Mouse (Mus musculus) adrenal gland (tissue): Measurements from ENCODE around the gene Tomm34.

Experiments used
- intact Hi-C: fragments of 180-260 bp; cut with DNase I; formaldehyde crosslinking; loops from one replicate; pipeline ENCODE4 v1.15.1; 2025
- long read RNA-seq, 2 experiments: library from polyadenylated mRNA; unstranded; transcript quantifications; one replicate each; pipeline ENCODE4 v2.0.0; 2020; ENCODE audit warnings: borderline replicate concordance in 1 of 2; ENCODE audit not compliant: insufficient replicate concordance in 1 of 2

Gene Tomm34
- long read RNA-seq, experiment 1, transcript Tomm34-202 (7 exons, 1,923 nt), result major isoform, 68 of 82 reads
- long read RNA-seq, experiment 1, partial matches to known transcripts, result 5 of 82 reads
- long read RNA-seq, experiment 1, other reads (novel, unspliced or antisense), result 5 of 82 reads
- long read RNA-seq, experiment 2, transcript Tomm34-202 (7 exons, 1,923 nt), result major isoform, 55 of 64 reads
- long read RNA-seq, experiment 2, partial matches to known transcripts, result 2 of 64 reads
- long read RNA-seq, experiment 2, other reads (novel, unspliced or antisense), result 5 of 64 reads

DNA sequence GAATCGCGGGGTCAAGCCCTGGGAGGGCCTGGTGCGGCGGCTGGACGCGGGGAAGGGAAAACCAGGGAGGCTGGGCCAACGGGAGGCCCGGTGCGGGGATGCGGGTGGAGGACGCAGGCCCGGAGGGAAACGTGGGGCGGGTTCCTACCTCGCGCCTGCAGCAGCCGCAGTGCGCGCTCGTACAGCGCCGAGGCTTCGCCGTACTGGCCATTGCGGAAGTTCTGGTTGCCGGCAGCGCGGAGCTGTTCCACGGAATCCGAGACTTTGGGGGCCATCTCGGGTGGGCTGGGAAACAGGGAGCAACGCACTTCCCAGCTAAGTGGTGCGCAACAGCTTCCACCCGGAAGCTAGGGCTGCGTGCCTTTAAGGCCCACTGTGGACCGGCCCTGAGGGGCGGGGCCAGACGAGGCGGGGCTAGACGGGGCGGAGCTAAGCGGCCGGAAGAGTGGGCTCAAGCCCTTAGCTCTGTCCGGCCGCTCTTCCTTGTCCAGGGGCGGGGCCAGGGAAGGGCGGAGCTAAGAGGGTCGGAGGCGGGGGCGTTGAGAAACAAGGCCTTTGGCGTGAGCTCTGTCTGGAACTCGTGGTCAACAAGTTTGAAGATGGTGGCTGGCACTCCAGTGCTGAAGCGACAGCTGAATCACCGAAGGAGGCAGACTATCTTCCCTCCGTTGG, at the start of gene Tomm34:
Gene Tomm34 (minus strand): TSS at position 405 of the 672 bp plus-strand sequence.
- intact Hi-C loops, result no loop called here

DNA sequence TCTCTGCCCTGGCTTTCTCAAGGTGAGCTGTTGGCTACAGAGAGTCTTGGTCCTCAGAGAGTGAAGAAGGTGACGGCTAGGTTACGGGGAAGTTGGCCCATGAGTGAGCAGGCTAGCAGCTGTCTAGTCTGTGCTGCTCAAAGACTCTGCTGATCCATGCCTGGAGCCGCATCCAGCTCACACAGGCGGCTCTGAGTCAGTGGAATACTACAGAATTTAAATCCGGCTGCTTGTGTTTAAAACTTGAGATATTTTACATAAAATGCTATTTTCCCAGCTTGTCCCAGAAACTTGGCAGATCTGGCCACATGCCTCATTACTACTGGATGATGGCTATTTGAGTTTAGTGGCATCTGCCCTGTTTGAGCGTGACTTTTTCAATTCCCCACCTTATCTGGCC, 48.5 kb upstream of the Tomm34 start:
- intact Hi-C loops, result no loop called here

DNA sequence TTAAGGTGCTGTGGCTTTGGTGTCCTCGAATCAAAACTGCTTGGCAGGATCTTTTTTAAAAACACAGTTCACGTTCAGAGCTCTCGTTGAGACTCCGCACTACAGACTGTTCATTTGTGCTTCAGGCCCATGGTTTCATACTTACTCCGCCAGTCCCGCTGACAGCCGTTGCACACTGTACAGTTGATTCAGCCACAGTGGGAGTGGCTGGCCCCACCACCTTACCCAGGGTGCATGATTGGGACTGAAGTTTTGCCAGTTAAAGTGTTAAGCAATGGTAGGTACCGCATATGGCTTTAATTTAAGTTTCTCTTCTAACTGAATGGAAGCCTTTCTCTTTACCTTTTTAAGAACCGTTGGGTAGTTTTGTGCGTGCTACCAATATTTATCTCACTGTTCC, 44.6 kb upstream of the Tomm34 start:
- intact Hi-C loops, result no loop called here

DNA sequence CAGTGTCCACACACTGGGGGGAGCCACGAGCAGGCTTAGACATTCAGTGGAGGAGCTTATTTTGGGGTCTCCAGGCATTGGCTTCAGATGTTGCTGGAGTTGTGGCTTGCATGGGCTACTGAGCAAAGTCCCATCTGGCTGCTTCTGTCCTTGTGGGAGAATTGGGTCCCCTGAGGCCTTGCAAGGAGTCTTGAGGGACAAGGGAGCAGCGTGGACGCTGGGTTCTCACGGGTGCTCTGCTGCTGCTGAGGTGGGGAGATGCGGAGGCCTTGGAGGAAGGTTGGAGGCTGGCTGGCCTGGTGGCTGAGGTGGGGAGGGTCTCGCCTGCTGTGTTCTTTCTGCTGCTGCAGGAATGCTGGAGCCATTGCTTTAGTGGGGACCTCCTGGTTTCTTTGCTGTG, 43.1 kb upstream of the Tomm34 start:
- intact Hi-C loops, result no loop called here

DNA sequence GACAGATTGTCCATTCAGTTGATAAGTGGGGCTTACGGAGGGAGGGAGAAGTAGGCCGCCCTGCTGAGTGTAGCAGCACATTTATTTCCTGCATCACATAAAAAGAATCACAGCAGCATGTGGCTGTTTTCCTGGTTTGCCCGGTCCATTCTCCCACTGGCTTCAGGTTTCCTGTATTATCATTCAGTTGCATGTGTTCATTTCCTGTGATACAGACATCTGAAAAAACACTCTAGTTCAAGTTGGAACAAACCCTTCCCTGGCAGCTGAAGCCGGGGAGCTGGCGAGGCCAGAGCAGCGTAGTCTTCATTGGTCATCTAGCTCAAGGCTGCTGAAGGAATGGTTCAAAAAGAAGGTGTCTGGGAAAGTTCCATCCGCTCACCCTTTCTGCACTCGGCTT, 40.6 kb upstream of the Tomm34 start:
- intact Hi-C loops, result no loop called here

DNA sequence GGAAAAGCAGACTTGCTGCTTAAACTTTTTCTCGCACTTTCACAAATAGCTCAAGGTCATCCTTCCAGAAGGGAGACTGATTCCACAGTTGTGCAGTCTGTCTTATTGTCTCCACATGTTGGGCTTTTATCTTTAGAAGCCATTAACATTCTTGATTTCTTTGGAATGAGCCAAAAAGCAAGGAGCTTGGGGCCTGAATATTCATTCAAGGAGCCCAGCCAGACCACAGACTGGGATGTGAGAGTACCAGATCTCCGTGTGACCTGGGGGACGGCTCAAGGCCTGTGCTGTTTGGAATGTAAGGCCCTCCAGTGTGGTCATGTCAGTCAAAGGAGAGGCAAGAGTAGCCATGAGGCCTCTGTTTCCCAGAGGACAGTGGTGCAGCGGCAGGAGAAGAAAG, 37.5 kb upstream of the Tomm34 start:
- intact Hi-C loops, result loop anchor here (10.0 kb wide), 1 partner anchor 236 kb away; no protein-coding TSS in a partner anchor

DNA sequence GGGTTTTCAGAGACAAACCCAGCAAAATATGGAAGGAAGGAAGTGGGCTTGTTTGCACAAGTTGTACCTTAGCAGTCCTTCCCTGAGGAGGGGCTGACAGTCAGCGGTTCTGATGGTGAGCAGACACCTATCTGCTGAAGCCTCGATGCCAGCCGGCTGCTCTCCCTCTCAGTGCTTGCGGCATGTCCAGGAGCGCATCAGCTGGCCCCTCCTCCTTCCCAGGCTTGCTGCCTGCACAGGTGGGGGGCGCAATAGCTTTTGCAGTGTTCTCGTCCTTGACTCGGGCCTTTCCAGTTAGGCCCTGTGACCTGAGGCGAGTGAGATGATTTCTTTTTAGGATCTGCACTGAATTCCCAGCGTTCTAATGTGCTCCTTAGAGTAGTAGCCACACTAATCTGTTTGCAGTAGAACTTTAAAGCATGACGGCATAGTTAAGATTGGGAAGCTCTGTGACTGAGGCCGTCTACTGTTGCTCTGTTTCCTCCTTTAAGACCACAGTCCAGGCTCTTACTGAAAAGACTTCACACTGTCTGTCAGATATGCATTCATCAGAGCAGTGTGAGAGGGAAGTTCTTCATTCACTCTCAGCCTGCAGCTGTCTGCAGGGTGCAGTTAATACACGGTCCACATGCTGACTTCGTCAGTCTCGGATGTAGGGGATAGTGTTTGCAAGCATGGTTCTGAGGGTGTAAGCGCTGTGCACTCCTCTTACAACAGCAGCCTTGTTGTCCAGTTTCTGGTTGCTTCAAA, 36.3 kb upstream of the Tomm34 start:
- intact Hi-C loops, result loop anchor here (10.0 kb wide), 1 partner anchor 238 kb away; no protein-coding TSS in a partner anchor

DNA sequence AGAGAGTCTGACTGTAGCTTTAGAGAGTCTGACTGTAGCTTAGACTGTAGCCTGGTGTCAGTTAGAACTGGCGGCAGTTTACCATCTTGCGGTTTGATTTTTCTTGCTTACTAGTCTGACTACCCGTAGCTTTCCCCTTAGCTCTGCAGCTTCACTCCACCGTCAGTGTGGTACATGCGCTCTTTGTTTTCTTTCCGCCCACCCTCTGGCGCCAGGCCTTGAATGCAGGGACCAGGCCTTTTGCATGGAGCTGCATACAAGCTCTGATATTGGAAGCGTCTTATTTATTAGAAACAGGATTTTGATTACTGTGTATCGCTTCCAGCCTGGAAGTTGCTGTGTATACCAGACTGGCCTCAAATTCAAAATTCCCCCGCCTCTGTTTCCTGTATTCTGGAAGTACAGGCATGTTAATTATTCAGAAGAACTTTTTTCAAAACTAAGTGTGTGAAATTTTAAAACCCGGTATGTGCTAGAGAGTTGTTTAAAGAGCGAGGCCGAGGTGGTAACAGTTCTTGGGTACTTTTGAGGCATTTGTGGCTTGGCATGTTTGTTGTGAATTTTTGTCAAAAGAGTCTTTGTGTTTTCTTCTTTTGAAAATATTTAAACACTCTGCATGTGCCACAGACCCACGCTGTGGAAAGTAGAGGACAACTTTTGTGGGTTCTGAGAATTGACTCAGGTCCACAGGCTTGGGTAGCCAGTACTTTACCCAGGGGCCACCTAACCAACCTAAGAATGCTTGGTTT, 35.5 kb upstream of the Tomm34 start:
- intact Hi-C loops, result loop anchor here (10.0 kb wide), 1 partner anchor 238 kb away; no protein-coding TSS in a partner anchor

DNA sequence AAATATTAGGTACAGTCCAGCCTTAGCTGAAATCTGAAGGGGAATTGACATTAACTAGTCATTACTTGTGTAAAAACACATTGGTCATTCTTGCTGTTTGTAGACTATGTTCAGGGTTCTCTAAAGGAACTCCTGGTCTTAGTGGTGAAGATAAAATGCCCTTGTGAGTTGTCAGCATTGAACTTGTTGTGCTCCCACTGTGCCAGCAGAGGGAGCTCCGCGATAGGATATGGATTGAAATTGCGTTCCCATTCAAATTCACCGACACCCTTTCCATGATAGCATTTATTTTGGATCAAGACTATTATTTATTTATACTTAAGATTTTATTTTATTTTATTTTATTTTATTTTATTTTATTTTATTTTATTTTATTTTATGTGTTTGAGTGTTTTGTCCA, 32.5 kb upstream of the Tomm34 start:
- intact Hi-C loops, result loop anchor here (5.0 to 10.0 kb wide), 3 partner anchors 241 to 434 kb away; partner anchors contain the start of gene Slpi

DNA sequence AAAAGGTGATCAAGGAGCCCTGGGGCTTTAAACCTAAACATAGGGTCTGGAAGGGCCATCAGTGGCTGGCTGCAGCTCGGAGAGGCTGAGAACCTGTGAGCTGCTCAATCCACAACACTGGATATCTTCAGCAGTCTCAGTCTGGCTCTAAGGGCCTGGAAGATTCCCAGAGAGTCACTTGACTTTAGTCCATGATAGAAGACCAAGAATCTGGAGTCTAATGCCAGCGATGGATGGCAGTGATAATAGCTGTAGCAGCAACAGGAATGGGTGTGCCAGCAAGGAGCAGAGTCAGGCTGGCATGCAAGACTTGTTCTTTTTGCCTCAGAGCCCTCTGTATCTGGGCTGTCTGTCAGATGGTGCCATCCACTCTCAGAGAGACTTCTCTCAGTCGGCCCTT, 31.4 kb upstream of the Tomm34 start:
- intact Hi-C loops, result loop anchor here (5.0 to 10.0 kb wide), 3 partner anchors 242 to 435 kb away; partner anchors contain the start of gene Slpi

DNA sequence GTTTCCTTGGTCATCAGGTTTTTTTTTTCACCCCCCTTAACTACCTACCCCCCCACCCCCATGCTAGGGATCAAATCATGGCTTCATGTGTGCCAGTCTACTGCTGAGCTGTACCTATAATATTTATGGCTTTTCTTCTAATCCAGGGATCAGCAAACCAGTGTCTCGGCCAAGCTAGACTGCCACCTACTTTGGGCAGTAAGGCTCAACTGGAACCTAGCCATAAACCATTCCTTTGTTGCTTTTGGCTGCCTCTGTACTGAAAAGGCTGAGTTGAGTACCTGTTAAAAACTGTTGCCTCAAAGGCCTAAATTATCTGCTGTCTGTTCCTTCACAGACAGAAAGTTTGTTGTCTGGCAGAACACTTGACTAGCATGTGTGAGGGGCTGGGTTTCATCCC, 31.0 kb upstream of the Tomm34 start:
- intact Hi-C loops, result loop anchor here (5.0 to 10.0 kb wide), 3 partner anchors 243 to 435 kb away; partner anchors contain the start of gene Slpi

DNA sequence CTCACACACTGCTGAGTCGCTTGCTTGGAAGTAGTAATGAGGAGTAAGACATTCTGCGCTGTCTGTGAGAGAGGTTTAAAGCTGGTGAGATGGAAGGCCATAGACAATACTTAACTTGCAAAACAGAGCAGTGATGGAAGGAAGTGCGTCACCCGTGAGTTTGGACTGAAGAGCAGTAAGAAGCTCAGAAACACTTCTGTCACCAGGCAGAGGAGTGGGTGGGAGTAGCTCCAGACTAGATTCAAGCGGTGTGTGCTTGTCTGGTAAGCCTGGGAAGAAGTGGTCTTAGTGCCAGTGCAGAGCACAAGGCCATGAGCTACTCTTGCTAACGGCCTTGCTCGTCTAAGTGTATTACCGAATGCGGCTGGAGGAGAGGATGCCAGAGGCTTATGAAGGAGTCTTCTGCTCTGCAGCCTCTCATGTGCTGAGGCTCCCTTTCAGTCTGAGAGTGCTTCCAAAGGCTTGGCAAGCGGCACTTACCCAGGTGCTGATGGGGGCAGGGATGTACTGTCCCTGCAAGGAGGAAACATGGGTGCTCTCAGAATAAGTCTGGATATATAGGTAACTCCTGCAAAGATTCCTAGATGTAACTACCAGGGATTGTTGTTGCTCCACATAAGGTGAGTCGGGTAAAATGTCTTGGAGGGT, 27.8 kb upstream of the Tomm34 start:
- intact Hi-C loops, result no loop called here

DNA sequence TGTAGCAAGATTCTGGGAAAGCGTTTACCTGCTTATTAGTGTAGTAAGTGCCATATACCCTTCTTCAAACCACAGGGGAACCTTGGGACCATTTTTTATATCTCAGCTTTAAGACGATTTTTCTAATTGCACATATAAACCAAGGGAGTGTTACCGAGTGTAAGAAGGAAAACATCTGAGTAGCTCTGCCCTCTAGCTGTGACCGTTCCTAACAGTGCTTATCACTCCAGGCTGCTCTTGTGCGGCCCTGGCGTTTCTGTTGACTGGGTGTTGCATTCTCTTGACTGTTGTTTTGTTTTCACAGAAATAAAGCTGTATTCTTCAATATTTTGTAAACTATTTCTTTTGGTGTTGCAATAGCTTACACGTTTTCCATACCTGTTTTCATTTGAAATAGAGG, 23.2 kb upstream of the Tomm34 start:
- intact Hi-C loops, result no loop called here

DNA sequence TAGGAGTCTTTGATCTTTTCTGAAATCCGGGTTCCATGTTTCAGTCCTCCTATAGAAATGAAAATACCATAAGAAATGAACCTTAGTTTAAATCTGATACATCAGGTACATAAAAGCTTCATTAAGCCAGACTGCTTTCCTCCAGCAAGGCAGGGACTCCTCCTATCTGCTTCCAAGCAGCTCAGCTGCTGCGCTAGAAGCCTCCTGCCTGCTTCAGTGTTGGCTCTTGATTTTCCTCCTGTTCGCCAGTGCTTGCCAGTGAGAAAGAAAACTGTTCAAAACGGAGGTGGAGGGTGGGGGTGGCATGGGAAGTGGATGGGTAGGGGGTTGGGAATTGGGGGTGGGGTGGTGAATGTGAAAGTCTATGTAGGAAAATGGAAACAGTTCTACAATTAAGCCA, 18.5 kb upstream of the Tomm34 start:
- intact Hi-C loops, result no loop called here

DNA sequence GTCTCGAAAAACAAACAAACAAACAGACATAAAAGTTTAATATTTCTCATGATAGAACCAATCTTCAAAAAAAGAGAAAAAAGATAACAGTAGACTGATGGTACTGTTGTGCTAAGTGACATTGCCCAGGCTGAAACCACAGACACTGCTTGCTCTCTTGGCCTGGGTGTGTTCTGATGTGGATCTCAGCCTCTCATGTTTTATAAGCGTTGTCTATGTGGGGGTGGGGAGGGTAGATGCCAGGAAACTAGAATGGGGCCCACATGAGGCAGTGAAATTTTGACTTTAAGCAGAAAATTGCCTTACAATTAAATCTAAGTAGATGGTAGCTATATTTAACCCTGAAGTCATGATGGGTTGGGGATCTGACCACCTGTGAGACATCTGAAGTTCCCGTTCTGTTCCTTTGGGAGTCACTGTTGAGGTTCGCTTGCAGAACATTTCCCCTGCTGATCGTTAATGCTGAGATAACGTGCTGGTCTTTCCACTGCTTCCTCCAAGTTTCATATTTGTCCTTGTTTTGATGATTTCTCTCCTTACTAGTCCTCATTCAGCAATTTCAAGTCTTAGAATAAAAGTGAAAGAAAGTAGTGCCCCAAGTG, 16.5 kb upstream of the Tomm34 start:
- intact Hi-C loops, result no loop called here

DNA sequence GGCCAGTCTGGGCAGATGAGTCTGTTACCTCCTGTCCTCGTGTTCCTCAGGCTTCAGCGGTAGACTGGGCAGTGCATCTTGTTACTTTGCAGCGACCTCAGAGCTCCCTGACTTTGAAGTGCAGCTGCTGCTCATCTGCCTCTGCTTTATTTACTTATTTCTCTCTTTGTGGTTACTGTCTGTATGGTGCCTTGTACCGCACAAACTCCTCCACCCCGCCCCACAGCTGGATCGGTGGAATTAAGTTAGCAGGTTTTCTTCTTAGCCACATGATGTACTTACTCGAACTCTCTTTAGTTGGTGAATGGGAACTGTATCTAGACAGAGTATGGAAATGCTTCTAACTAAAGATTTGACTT, 13.4 kb upstream of the Tomm34 start:
- intact Hi-C loops, result no loop called here

DNA sequence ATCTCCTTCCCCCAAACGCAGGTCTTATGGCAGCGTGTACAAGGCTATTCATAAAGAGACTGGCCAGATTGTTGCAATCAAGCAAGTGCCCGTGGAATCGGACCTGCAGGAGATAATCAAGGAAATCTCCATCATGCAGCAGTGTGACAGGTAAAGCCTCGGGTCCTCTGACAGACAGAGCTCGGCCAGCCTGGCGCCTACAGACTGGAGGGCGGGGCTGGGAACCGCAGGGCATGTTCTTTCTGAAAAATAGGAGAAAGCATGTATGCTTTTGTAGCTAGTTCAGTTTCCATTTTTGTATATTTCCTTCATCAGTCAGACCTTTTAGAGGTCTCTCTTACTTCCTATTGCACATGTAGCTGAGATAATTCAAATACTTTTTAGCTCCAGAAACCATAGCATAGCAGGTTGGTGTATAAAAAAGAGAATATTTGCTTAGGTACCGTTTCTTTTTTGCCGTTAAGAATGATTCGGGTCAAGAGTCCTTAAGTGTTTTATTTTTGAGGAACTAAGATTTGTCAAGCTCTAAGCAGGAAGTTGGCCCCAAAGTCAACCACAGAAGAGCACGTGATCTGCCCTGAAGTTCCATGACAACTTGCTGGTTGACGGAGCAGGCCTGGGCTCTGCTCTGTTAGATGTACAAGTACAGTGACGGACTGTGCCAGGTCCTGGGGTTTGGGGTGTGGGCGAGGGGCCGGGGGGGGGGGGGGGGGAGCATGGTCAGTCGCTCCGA, 12.8 kb upstream of the Tomm34 start:
- intact Hi-C loops, result no loop called here

DNA sequence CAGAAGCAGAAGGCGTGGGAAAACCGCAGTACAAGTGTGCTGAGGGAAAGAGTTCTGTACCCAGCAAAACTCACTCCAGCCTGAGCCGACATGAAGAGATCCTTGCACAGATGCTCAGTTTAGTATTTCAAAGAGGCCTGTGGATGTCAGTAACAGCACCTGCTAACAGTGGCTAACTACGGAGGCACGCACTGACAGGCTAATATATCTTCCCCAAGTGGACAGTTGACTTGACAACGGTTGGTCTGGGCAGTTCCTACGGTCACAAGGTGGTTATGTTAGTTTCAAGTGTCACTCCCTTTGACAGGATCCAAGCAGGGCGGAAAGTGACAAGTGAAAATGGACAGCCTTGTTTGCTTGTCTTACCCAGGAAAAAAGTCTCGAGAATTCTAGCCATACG, 11.2 kb upstream of the Tomm34 start:
- intact Hi-C loops, result no loop called here

DNA sequence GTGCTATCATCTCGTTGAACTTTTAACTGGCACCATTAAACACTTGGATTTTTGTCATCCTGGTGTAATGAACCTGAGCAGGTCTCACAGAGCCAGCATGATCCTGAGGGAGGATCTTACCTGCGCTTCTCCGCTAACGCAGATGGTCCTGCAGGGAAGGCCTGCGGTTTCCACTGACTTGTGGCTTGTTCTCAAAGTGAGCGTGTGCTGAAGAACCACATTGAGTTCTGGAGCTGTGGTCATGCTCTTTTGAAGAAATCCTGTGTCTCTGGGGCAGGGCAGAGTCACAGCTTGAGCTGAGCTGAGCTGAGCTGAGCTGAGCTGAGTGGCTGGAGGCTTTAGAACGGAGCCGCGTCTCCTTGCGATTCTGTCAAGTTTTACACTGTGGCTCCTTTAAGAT, 10.6 kb upstream of the Tomm34 start:
- intact Hi-C loops, result no loop called here

DNA sequence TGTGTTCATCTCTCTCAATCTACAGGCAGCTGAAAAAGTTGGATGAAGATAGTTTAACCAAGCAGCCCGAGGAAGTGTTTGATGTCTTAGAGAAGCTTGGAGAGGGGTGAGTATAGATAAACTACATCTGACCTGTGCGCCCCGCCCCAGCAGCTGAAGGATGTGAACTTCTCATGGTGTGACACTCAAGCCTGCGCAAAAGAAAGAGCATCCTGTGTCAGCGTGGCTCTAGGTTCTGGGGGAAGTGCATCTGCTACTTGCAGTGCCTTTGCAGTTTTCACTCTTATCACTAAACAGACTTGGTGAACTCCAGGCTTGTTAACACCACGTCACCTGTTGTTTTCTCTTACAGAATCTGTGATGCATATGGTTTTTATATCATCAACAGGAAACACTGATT, 8.5 kb upstream of the Tomm34 start:
- intact Hi-C loops, result no loop called here
